Mouse (Mus musculus): ENCODE measurements around the gene Gls2. TPM values are rescaled to one million over a fixed set of nuclear protein-coding genes. Genes with fewer than 3 reads are reported as not detected.
A peak's percentile ranks its signal among the peaks of the same experiment; 100 is the strongest.
"Not testable (repeated sequence)": the region's sequence is repeated elsewhere in the genome, so short reads cannot be mapped to it uniquely, and the experiment has no call there.

The Gls2 gene
- 24.3 and 30.9 TPM in 2 replicates for polyA plus RNA-seq (2011; ENCODE audit: insufficient read depth, insufficient read length, low read depth, missing spikeins)

GRCm38 (mm10) chr10:128194024-128194550 is at the start of gene Gls2:
Gene Gls2, plus strand, starts transcription at chr10:128194457.
- Histone ChIP-seq H3K27me3 (ENCODE audit: control insufficient read depth, insufficient read depth, low read length, poor library complexity, severe bottlenecking) (no peaks in the 10 kb centered on the region), H3K36me3 (ENCODE audit: control insufficient read depth, insufficient read depth, low read length, poor library complexity, severe bottlenecking) (no peaks in the 10 kb centered on the region), H3K4me3 (ENCODE audit: low read depth, low read length) (peak within 1 kb of the TSS; percentile 76), H3K4me1 (ENCODE audit: control insufficient read depth, insufficient read depth, low read length) (peaks cover 2% of the 10 kb centered on the region), H3K9ac (ENCODE audit: low read depth, poor library complexity, severe bottlenecking) (peak within 1 kb of the TSS; percentile 75), H3K27ac (ENCODE audit: insufficient read depth, low read length) (peak within 1 kb of the TSS; percentile 28), H3K9me3 (replicated peaks; ENCODE audit: control insufficient read depth, insufficient read depth, low read length, poor library complexity, severe bottlenecking) (no peaks in the 10 kb centered on the region)
- TF ChIP-seq CTCF (IDR thresholded peaks at IDR 0.05; ENCODE audit: low read depth, low read length): no peak
- TF ChIP-seq POLR2A (IDR thresholded peaks at IDR 0.05; ENCODE audit: insufficient read depth, low read length): peak; percentile 94
- TF ChIP-seq EP300 (IDR thresholded peaks at IDR 0.05; ENCODE audit: insufficient read depth, low read depth, low read length): no peak

DNA sequence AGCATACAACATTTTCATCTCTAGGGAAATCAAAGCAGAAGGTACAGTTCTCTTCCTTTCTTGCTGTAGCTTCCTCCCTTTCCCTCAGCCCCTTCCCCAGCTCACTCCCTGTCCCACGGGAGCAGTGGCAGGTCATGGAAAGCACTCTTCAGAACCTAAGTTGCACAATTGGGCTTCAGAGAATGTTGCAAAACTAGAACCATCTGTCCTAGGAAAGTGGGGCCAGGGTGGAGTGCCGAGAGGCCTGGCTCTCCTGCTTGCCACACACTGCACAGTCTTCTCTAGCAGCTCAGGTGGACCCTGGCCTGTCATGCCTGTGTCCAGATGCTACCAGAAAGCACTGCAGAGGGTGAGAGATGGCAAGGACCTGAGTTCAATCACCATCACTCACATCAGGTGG is 49.3 kb upstream of the Gls2 start:
- Histone ChIP-seq H3K4me3 (ENCODE audit: low read depth, low read length) (no peak overlapping the region), H3K9ac (ENCODE audit: low read depth, poor library complexity, severe bottlenecking) (no peak overlapping the region), H3K9me3 (replicated peaks; ENCODE audit: control insufficient read depth, insufficient read depth, low read length, poor library complexity, severe bottlenecking) (no peaks in the 10 kb centered on the region), H3K4me1 (ENCODE audit: control insufficient read depth, insufficient read depth, low read length) (no peaks in the 10 kb centered on the region), H3K27me3 (ENCODE audit: control insufficient read depth, insufficient read depth, low read length, poor library complexity, severe bottlenecking) (no peaks in the 10 kb centered on the region), H3K27ac (ENCODE audit: insufficient read depth, low read length) (no peak overlapping the region; the same call in 1 of the 2 replicates), H3K36me3 (ENCODE audit: control insufficient read depth, insufficient read depth, low read length, poor library complexity, severe bottlenecking) (0 out of 2 replicates have a peak, but pooled peaks cover 7% of the 10 kb centered on the region)
- TF ChIP-seq EP300 (IDR thresholded peaks at IDR 0.05; ENCODE audit: insufficient read depth, low read depth, low read length): no peak
- no peak for TF ChIP-seq POLR2A (IDR thresholded peaks at IDR 0.05; ENCODE audit: insufficient read depth, low read length)
- TF ChIP-seq CTCF (IDR thresholded peaks at IDR 0.05; ENCODE audit: low read depth, low read length): no peak

DNA sequence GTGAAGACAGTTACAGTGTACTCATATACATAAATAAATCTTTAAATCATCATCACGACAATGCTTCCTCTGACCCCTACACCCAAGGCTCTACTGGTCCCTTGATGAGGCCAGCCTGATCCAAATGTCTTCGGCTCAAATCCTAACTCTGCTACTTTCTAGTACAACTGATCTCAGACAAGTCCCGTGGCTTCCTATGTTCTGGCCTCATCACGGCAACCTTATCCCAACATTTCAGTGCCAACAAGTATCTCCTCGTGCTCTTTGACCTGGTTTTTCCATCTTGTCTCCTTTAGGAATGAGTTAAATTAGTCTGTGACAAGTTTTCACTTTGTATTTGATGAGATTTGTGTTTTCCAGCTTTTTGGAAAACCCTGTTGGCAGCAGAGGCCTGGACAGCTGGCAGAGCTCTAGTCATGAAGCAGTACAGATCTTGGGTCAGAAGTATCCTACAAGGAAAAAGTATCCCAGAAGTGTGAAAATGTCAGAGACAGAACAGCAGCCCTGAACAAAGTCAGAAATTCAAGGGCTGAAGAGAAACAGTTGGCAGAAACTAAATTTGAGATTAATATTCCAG is 45.4 kb upstream of the Gls2 start:
- peaks cover 7% of the 10 kb centered on the region; the same call in 1 of the 2 replicates for H3K36me3 ChIP-seq (ENCODE audit: control insufficient read depth, insufficient read depth, low read length, poor library complexity, severe bottlenecking)
- H3K9ac ChIP-seq (ENCODE audit: low read depth, poor library complexity, severe bottlenecking): peak overlapping the region; percentile 47; the same call in 1 of the 2 replicates
- no peak overlapping the region for H3K4me3 ChIP-seq (ENCODE audit: low read depth, low read length)

GRCm38 (mm10) chr10:128149592-128149991 is 44.7 kb upstream of the Gls2 start:
- Histone ChIP-seq H3K9ac (ENCODE audit: low read depth, poor library complexity, severe bottlenecking) (peak overlapping the region; percentile 47), H3K27ac (ENCODE audit: insufficient read depth, low read length) (peak overlapping the region; percentile 78), H3K4me1 (ENCODE audit: control insufficient read depth, insufficient read depth, low read length) (no peaks in the 10 kb centered on the region), H3K27me3 (ENCODE audit: control insufficient read depth, insufficient read depth, low read length, poor library complexity, severe bottlenecking) (no peaks in the 10 kb centered on the region), H3K9me3 (replicated peaks; ENCODE audit: control insufficient read depth, insufficient read depth, low read length, poor library complexity, severe bottlenecking) (no peaks in the 10 kb centered on the region), H3K36me3 (ENCODE audit: control insufficient read depth, insufficient read depth, low read length, poor library complexity, severe bottlenecking) (peaks cover 7% of the 10 kb centered on the region; the same call in 1 of the 2 replicates), H3K4me3 (ENCODE audit: low read depth, low read length) (peak overlapping the region; percentile 40)
- TF ChIP-seq POLR2A (IDR thresholded peaks at IDR 0.05; ENCODE audit: insufficient read depth, low read length): peak; percentile 27
- no peak for TF ChIP-seq CTCF (IDR thresholded peaks at IDR 0.05; ENCODE audit: low read depth, low read length)
- 0 out of 2 replicates have a peak, but pooled peaks have one; percentile 14 for TF ChIP-seq EP300 (IDR thresholded peaks at IDR 0.05; ENCODE audit: insufficient read depth, low read depth, low read length)

More for the DNA sequence above, 45.4 kb upstream of the Gls2 start:
- Histone ChIP-seq H3K27me3 (ENCODE audit: control insufficient read depth, insufficient read depth, low read length, poor library complexity, severe bottlenecking) (no peaks in the 10 kb centered on the region), H3K4me1 (ENCODE audit: control insufficient read depth, insufficient read depth, low read length) (no peaks in the 10 kb centered on the region), H3K27ac (ENCODE audit: insufficient read depth, low read length) (peak overlapping the region; percentile 78), H3K9me3 (replicated peaks; ENCODE audit: control insufficient read depth, insufficient read depth, low read length, poor library complexity, severe bottlenecking) (no peaks in the 10 kb centered on the region)
- TF ChIP-seq EP300 (IDR thresholded peaks at IDR 0.05; ENCODE audit: insufficient read depth, low read depth, low read length): no peak

DNA sequence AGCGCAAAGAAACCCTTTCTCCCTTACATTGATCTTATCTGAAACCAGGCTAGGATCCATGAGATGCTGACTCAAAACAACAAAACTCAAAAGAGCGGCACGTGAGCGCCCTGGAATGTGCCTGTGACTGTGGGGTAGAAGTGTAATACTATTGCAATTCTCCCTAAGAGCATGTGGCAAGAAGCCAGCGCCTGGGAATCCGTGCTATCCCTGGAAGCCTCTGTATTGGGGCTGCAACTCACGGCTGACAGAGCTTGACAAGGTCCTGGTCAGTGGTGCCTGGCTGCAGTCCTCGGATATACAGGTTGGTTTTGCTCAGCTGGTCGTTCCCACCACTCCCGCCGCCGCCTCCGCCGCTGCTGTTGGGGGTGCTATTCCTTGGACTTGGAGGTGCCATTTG is 43.3 kb upstream of the Gls2 start:
- no peaks in the 10 kb centered on the region for H3K4me1 ChIP-seq (ENCODE audit: control insufficient read depth, insufficient read depth, low read length)
- no peak overlapping the region for H3K4me3 ChIP-seq (ENCODE audit: low read depth, low read length)
- H3K36me3 ChIP-seq (ENCODE audit: control insufficient read depth, insufficient read depth, low read length, poor library complexity, severe bottlenecking): peaks cover 7% of the 10 kb centered on the region; the same call in 1 of the 2 replicates
- TF ChIP-seq CTCF (IDR thresholded peaks at IDR 0.05; ENCODE audit: low read depth, low read length) (no peak), EP300 (IDR thresholded peaks at IDR 0.05; ENCODE audit: insufficient read depth, low read depth, low read length) (no peak), POLR2A (IDR thresholded peaks at IDR 0.05; ENCODE audit: insufficient read depth, low read length) (no peak)
- no peak overlapping the region for H3K9ac ChIP-seq (ENCODE audit: low read depth, poor library complexity, severe bottlenecking)
- no peaks in the 10 kb centered on the region for H3K27me3 ChIP-seq (ENCODE audit: control insufficient read depth, insufficient read depth, low read length, poor library complexity, severe bottlenecking)
- H3K27ac ChIP-seq (ENCODE audit: insufficient read depth, low read length): peak overlapping the region; percentile 33; the same call in 1 of the 2 replicates
- no peaks in the 10 kb centered on the region for H3K9me3 ChIP-seq (replicated peaks; ENCODE audit: control insufficient read depth, insufficient read depth, low read length, poor library complexity, severe bottlenecking)

GRCm38 (mm10) chr10:128153978-128154377 is 40.3 kb upstream of the Gls2 start:
- no peaks in the 10 kb centered on the region for H3K4me1 ChIP-seq (ENCODE audit: control insufficient read depth, insufficient read depth, low read length)
- no peak overlapping the region for H3K9ac ChIP-seq (ENCODE audit: low read depth, poor library complexity, severe bottlenecking)
- no peaks in the 10 kb centered on the region for H3K27me3 ChIP-seq (ENCODE audit: control insufficient read depth, insufficient read depth, low read length, poor library complexity, severe bottlenecking)
- no peak overlapping the region for H3K4me3 ChIP-seq (ENCODE audit: low read depth, low read length)
- peaks cover 4% of the 10 kb centered on the region; the same call in 1 of the 2 replicates for H3K36me3 ChIP-seq (ENCODE audit: control insufficient read depth, insufficient read depth, low read length, poor library complexity, severe bottlenecking)
- no peak for TF ChIP-seq POLR2A (IDR thresholded peaks at IDR 0.05; ENCODE audit: insufficient read depth, low read length)
- TF ChIP-seq CTCF (IDR thresholded peaks at IDR 0.05; ENCODE audit: low read depth, low read length): no peak
- TF ChIP-seq EP300 (IDR thresholded peaks at IDR 0.05; ENCODE audit: insufficient read depth, low read depth, low read length): no peak
- H3K9me3 ChIP-seq (replicated peaks; ENCODE audit: control insufficient read depth, insufficient read depth, low read length, poor library complexity, severe bottlenecking): no peaks in the 10 kb centered on the region
- H3K27ac ChIP-seq (ENCODE audit: insufficient read depth, low read length): no peak overlapping the region

- not testable (repeated sequence) for H3K36me3 ChIP-seq (ENCODE audit: control insufficient read depth, insufficient read depth, low read length, poor library complexity, severe bottlenecking); H3K27ac ChIP-seq (ENCODE audit: insufficient read depth, low read length); H3K4me3 ChIP-seq (ENCODE audit: low read depth, low read length); H3K9me3 ChIP-seq (replicated peaks; ENCODE audit: control insufficient read depth, insufficient read depth, low read length, poor library complexity, severe bottlenecking); H3K9ac ChIP-seq (ENCODE audit: low read depth, poor library complexity, severe bottlenecking); H3K27me3 ChIP-seq (ENCODE audit: control insufficient read depth, insufficient read depth, low read length, poor library complexity, severe bottlenecking); H3K4me1 ChIP-seq (ENCODE audit: control insufficient read depth, insufficient read depth, low read length)
Measured at GRCm38 (mm10) chr10:128165726-128166125, 28.5 kb upstream of the Gls2 start.

All from ES-Bruce4 (cell line).